Mouse (Mus musculus): ENCODE data around the gene Wwox.

- TF ChIP-seq EP300 (IDR thresholded peaks at IDR 0.05; ENCODE audit: insufficient read depth, low read depth, low read length) (no peak), CTCF (IDR thresholded peaks at IDR 0.05; ENCODE audit: low read depth, low read length) (no peak)
Observed at GRCm38 (mm10) chr8:115377321-115377720, 937.9 kb downstream of the Wwox start.

Measured in ES-Bruce4 (cell line).